Mouse (Mus musculus): ENCODE measurements around the gene Lrp4.

- TF ChIP-seq CTCF (IDR thresholded peaks at IDR 0.05; ENCODE audit: low read depth) (no peak), EP300 (IDR thresholded peaks at IDR 0.05; ENCODE audit: low read depth) (no peak)
Observed at GRCm38 (mm10) chr2:91449662-91450061, 7.6 kb upstream of the Lrp4 start.
